12 mouse cellular contexts compared by ENCODE assay signal in genomic region chr6:121014339-121014738, GRCm38 (mm10).
DNase-seq lines count a peak whose midpoint lies in the region; ATAC-seq and TF ChIP-seq lines count a peak whose summit lies in the region.
"Had no signal": no experiment of that assay in that cellular context is flagged by ENCODE, and none has a peak within 500 bp of the region (broad histone marks: within the 10 kb centered on the region; RNA-seq: fewer than 3 reads in every experiment).

No protein-coding gene starts in this region.

- no peak overlapping the region for H3K4me3 ChIP-seq in kidney, postnatal 0 days (replicated peaks; ENCODE audit: low read depth, low read length)
- no peak overlapping the region for H3K4me3 ChIP-seq in midbrain, embryonic 14.5 days (replicated peaks; ENCODE audit: low read depth, low read length)
- H3K4me3 ChIP-seq in midbrain, embryonic 11.5 days (ENCODE audit: low read depth, low read length): no peak overlapping the region
- H3K4me3 ChIP-seq: erythroblast, embryonic 14.5 days had no signal

- TF ChIP-seq CTCF in kidney, postnatal 0 days (IDR thresholded peaks at IDR 0.05; ENCODE audit: low read depth): no peak

- no peak overlapping the region for H3K9ac ChIP-seq in kidney, postnatal 0 days (ENCODE audit: low read depth, low read length)
- H3K9ac ChIP-seq in midbrain, embryonic 14.5 days (replicated peaks; ENCODE audit: low read length): no peak overlapping the region
- no peak overlapping the region for H3K9ac ChIP-seq in midbrain, embryonic 11.5 days (ENCODE audit: low read length)

- peaks cover 24% of the 10 kb centered on the region for H3K36me3 ChIP-seq in kidney, postnatal 0 days (ENCODE audit: insufficient read depth, low read length)
- peaks cover 65% of the 10 kb centered on the region for H3K36me3 ChIP-seq in midbrain, embryonic 14.5 days (ENCODE audit: control insufficient read depth, insufficient read depth, low read length)
- no peaks in the 10 kb centered on the region for H3K36me3 ChIP-seq in midbrain, embryonic 11.5 days (ENCODE audit: control insufficient read depth, insufficient read depth, low read length)

- no peaks in the 10 kb centered on the region for H3K9me3 ChIP-seq in kidney, postnatal 0 days (replicated peaks; ENCODE audit: low read length)
- no peaks in the 10 kb centered on the region for H3K9me3 ChIP-seq in midbrain, embryonic 14.5 days (ENCODE audit: control insufficient read depth, low read length)
- H3K9me3 ChIP-seq in midbrain, embryonic 11.5 days (ENCODE audit: control insufficient read depth, low read length): no peaks in the 10 kb centered on the region

- DNase-seq in cerebellum, adult 9-11 months: peak; percentile 50
- no peak for DNase-seq in cerebellum, adult 8-10 months
- no peak for DNase-seq in kidney, postnatal 0 days (ENCODE audit: low spot score)
- DNase-seq in kidney, postnatal 25 days: no peak
- DNase-seq in midbrain, embryonic 14.5 days: no peak
- no peak for DNase-seq in midbrain, embryonic 11.5 days (ENCODE audit: low spot score, missing footprints)
- DNase-seq in heart, postnatal 25 days (ENCODE audit: low spot score): peak; percentile 18

- 67% methylated on average over 11 of the region's 11 CpGs for WGBS in kidney, postnatal 0 days
- WGBS in midbrain, embryonic 14.5 days: 69% methylated on average over 11 of the region's 11 CpGs
- WGBS in midbrain, embryonic 11.5 days: 87% methylated on average over 11 of the region's 11 CpGs

- intact Hi-C loops in heart, postnatal 25 days (cut with DNase I): loop anchor here (5.0 kb wide), 1 partner anchor 42 kb away; no protein-coding TSS in a partner anchor

- H3K27me3 ChIP-seq in kidney, postnatal 0 days (ENCODE audit: insufficient read depth, low read length): no peaks in the 10 kb centered on the region
- no peaks in the 10 kb centered on the region for H3K27me3 ChIP-seq in midbrain, embryonic 14.5 days (ENCODE audit: control insufficient read depth, insufficient read depth, low read length)
- no peaks in the 10 kb centered on the region for H3K27me3 ChIP-seq in midbrain, embryonic 11.5 days (ENCODE audit: control insufficient read depth, insufficient read depth, low read length)
- H3K27me3 ChIP-seq: CH12.LX had no signal

- peak overlapping the region; percentile 21; the same call in 1 of the 2 replicates for H3K4me2 ChIP-seq in kidney, postnatal 0 days (ENCODE audit: low read length)
- H3K4me2 ChIP-seq in midbrain, embryonic 14.5 days (ENCODE audit: low read length): no peak overlapping the region
- no peak overlapping the region for H3K4me2 ChIP-seq in midbrain, embryonic 11.5 days
- H3K4me2 ChIP-seq: liver, embryonic 11.5 days had no signal

- no peaks in the 10 kb centered on the region for H3K4me1 ChIP-seq in kidney, postnatal 0 days (replicated peaks; ENCODE audit: insufficient read depth, low read length)
- H3K4me1 ChIP-seq in midbrain, embryonic 14.5 days (ENCODE audit: control insufficient read depth, insufficient read depth, low read length): no peaks in the 10 kb centered on the region
- no peaks in the 10 kb centered on the region for H3K4me1 ChIP-seq in midbrain, embryonic 11.5 days (ENCODE audit: control insufficient read depth, insufficient read depth, low read length)

- ATAC-seq in kidney, postnatal 0 days (replicated peaks; ENCODE audit: low FRiP score, low read depth): no peak
- ATAC-seq in midbrain, embryonic 14.5 days (ENCODE audit: low FRiP score, low TSS enrichment): no peak
- no peak for ATAC-seq in midbrain, embryonic 11.5 days (ENCODE audit: low FRiP score)
- ATAC-seq in activated CD4-positive, CD25-positive, alpha-beta regulatory T cell, adult 4 months: no peak

- H3K27ac ChIP-seq in kidney, postnatal 0 days: no peak overlapping the region
- peak overlapping the region; percentile 22; the same call in 1 of the 2 replicates for H3K27ac ChIP-seq in midbrain, embryonic 14.5 days (replicated peaks; ENCODE audit: low read depth, low read length)
- H3K27ac ChIP-seq in midbrain, embryonic 11.5 days (ENCODE audit: low read depth, low read length): no peak overlapping the region
- H3K27ac ChIP-seq: stomach, postnatal 0 days had no signal

Comparison
In these comparisons a context has a peak if more than half of its experiments do, and no peak if none do; other contexts are left out.
1. DNase-seq: peak in cerebellum, adult 9-11 months (single experiment) and heart, postnatal 25 days (single experiment); none in cerebellum, adult 8-10 months (single experiment), kidney, postnatal 0 days (single experiment), kidney, postnatal 25 days (0 of 2), midbrain, embryonic 14.5 days (single experiment) and midbrain, embryonic 11.5 days (single experiment).